Mouse (Mus musculus) lung, adult 2 months (tissue): Measurements from ENCODE around the gene Dlx4.

ENCODE experiments used
- CTCF ChIP-seq: fragments of 200-500 bp; IDR thresholded peaks from 2 replicates; pipeline ENCODE4 v1.5.1; 2011; ENCODE audit warnings: mild to moderate bottlenecking, low read length, control low read depth; ENCODE audit not compliant: insufficient read depth
- POLR2A ChIP-seq: fragments of 200-500 bp; IDR thresholded peaks from 2 replicates; pipeline ENCODE4 v1.6.1; 2011; ENCODE audit warnings: low read depth, mild to moderate bottlenecking, control low read depth, low read length, borderline replicate concordance; ENCODE audit errors: extremely low read depth

- TF ChIP-seq CTCF (no peak), POLR2A (no peak)
Observed at GRCm38 (mm10) chr11:95139871-95140270, 6.2 kb downstream of the Dlx4 start.
